Mouse (Mus musculus) neural tube, embryonic 15.5 days (tissue): Measurements from ENCODE around the gene Dpysl5. TPM values are rescaled to one million over a fixed set of nuclear protein-coding genes. Genes with fewer than 3 reads are reported as not detected.

Source experiments
- ATAC-seq: fragments of 200-750 bp; cut with Nextera tagmentation; 2 replicates; pipeline ENCODE4 v1.8.0; 2017; ENCODE audit warnings: mild to moderate bottlenecking, moderate TSS enrichment, moderate library complexity; ENCODE audit not compliant: low FRiP score
- H3K27ac ChIP-seq: fragments of 300-500 bp; sonication (generic); replicated peaks from 2 replicates; pipeline ENCODE4 v1.5.1; 2015; ENCODE audit warnings: mild to moderate bottlenecking, inconsistent platforms
- H3K27me3 ChIP-seq: fragments of 300-500 bp; sonication (generic); replicated peaks from 2 replicates; pipeline ENCODE4 v1.6.1; 2015; ENCODE audit warnings: inconsistent platforms
- H3K36me3 ChIP-seq: fragments of 300-500 bp; sonication (generic); 2 replicates; pipeline ENCODE4 v1.6.1; 2015; ENCODE audit warnings: inconsistent platforms
- H3K4me1 ChIP-seq: fragments of 300-500 bp; sonication (generic); 2 replicates; pipeline ENCODE4 v1.6.1; 2015; ENCODE audit warnings: inconsistent platforms
- H3K4me2 ChIP-seq: fragments of 300-500 bp; sonication (generic); 2 replicates; pipeline ENCODE4 v1.6.1; 2015; ENCODE audit warnings: inconsistent platforms, mild to moderate bottlenecking, moderate library complexity
- H3K4me3 ChIP-seq: fragments of 300-500 bp; sonication (generic); replicated peaks from 2 replicates; pipeline ENCODE4 v1.5.1; 2015; ENCODE audit warnings: mild to moderate bottlenecking, inconsistent platforms
- H3K9ac ChIP-seq: fragments of 300-500 bp; sonication (generic); replicated peaks from 2 replicates; pipeline ENCODE4 v1.6.1; 2015; ENCODE audit warnings: mild to moderate bottlenecking, inconsistent platforms
- H3K9me3 ChIP-seq: fragments of 300-500 bp; sonication (generic); replicated peaks from 2 replicates; pipeline ENCODE4 v1.6.1; 2016; ENCODE audit warnings: inconsistent platforms
- WGBS: fragments of 180-500 bp; shearing (Covaris S2); methylation state at CpG from one replicate; pipeline ENCODE4 v1.1.7; 2015; ENCODE audit warnings: mixed read lengths; 5-methylcytosine and 5-hydroxymethylcytosine counted together
- polyA plus RNA-seq: library from polyadenylated mRNA; unstranded; fragments of >200 nt; fragmentation: Nextera tagmentation; extraction: Ambion mirVana; gene quantifications from 2 replicates; pipeline ENCODE4 v1.2.1, GENCODE M21; 2015

Dpysl5 gene
- polyA plus RNA-seq, 1 experiment from 2014 or later, result 175 TPM

DNA sequence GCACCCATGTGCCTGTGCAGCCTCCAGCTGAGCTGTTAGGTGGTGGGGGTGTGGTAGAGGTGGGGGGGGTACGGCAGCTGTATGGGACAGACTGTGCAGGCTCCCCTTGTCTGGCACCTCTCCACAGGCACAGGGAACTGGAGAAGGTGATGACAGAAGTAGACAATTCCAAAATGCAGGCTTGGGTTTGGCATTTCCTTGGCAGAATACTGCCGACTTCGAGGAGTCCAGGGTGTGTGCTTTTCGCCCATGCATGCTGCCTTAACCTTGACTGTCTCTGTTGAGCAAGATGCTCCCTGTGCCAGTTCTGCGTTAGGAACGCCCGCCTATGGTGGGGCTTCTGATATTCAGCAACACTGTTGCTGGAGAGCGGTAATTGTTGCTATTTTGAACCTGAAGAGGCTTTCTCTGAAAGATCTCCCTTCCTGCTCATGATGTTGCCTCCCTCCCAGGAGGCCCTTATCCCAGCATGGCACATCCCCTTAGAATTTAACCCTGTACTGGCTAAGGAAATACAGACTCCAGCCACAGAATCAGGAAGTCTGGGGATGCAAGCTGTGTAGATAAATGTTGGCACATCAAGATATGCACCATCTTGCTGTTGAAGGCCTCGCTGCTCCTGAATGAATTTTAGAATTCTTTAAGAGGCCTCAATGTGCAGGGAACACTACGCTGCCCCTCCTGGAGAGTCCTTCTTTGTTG lies 26.9 kb downstream of the Dpysl5 start:
- ATAC-seq, result 0 out of 2 replicates have a peak, but pooled peaks have one; percentile 32
- Histone ChIP-seq H3K27me3 (no peaks in the 10 kb centered on the region), H3K4me1 (peaks cover 49% of the 10 kb centered on the region), H3K27ac (peak overlapping the region; percentile 33), H3K9ac (no peak overlapping the region), H3K36me3 (no peaks in the 10 kb centered on the region; the same call in 1 of the 2 replicates), H3K9me3 (no peaks in the 10 kb centered on the region), H3K4me3 (no peak overlapping the region), H3K4me2 (no peak overlapping the region)
- 37% methylated on average over 10 of the region's 10 CpGs for WGBS

DNA sequence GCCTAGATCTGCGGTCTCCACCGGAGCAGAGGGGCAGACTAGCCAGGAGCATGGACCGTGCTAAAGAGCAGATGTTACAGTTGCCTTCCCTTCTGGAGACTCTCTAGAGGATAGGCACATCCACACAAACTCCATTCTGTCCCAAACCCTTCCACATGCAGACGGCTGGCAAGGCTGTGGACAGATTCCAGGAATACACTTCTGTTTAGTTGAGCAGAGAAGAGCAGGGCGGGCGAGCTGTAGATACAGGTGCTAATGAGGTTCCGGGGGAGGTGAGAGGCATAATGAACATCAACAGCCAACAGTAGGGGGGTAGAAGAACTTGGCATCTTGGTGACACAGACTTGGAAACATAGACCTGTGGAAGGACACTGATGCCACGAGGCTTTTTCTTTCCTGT lies 28.2 kb downstream of the Dpysl5 start:
- ATAC-seq, result no peak
- 55% methylated on average over 8 of the region's 8 CpGs for WGBS
- H3K4me1 ChIP-seq, result peaks cover 44% of the 10 kb centered on the region

DNA sequence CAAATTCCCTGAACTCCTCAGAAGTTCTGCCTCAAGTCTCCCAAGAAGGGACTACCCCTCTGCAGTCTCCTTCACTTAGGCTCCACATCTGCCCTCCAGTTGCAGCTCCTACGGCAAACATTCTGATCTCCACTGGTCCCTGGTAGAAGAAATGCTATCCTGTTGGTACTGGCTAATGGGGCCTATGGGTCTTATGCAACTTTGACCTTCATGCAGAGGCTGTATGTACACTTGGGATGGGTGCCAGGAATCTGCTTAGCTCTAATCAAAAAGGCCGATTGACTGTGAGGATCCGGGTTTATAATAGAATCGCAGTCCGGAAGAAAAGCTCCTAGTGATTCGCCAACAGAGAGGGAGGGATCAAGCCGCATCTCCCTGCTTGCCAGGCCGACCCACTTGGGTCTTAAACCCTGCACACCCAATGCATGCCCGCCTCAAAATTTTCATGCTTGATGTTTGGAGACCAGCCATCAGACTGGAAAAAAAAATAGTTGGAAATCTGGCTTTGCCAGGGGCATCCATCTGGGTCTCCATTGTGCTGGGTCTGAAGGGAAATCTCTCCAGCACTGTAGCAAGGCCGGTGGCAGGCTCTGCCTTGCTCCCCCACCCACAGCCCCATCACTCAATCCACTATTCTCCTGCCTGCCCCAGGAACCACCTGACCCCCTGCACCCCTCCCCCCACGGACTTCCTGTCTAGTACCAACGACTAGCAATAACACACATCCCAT lies 38.4 kb downstream of the Dpysl5 start:
- no peak; the same call in 1 of the 2 replicates for ATAC-seq

More for the DNA sequence above, 28.2 kb downstream of the Dpysl5 start:
- no peak overlapping the region for H3K4me3 ChIP-seq
- H3K4me2 ChIP-seq, result no peak overlapping the region
- H3K9ac ChIP-seq, result no peak overlapping the region
- H3K36me3 ChIP-seq, result no peaks in the 10 kb centered on the region; the same call in 1 of the 2 replicates
- no peak overlapping the region for H3K27ac ChIP-seq
- H3K9me3 ChIP-seq, result no peaks in the 10 kb centered on the region
- no peaks in the 10 kb centered on the region for H3K27me3 ChIP-seq

DNA sequence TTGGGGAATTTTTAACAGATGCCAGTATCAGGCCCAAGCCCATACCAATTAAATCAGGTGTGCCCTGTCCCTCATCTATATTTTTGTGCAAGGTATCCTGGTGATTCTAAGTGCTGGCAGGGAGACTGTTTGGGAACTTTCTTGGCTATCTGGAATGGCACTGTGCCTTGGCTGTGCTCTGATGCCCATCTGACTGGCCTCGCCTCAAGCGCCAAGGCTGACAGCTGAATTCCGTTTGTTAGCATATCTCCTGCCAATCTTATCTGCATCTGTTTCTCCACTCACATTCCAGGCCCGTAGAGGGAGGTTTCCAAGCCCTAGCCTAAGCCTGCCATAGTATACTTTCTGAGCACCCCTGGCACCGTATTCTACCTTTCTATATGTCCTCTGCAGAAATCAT lies 39.7 kb downstream of the Dpysl5 start:
- Histone ChIP-seq H3K27me3 (no peaks in the 10 kb centered on the region), H3K36me3 (peaks cover 63% of the 10 kb centered on the region), H3K9ac (no peak overlapping the region), H3K27ac (0 out of 2 replicates have a peak overlapping the region, but pooled peaks have one; percentile 18), H3K4me1 (peaks cover 19% of the 10 kb centered on the region), H3K4me2 (no peak overlapping the region), H3K9me3 (no peaks in the 10 kb centered on the region), H3K4me3 (no peak overlapping the region)
- WGBS, result 81% methylated on average over 5 of the region's 5 CpGs
- ATAC-seq, result no peak

More for the DNA sequence above, 38.4 kb downstream of the Dpysl5 start:
- Histone ChIP-seq H3K27me3 (no peaks in the 10 kb centered on the region), H3K9ac (no peak overlapping the region), H3K36me3 (peaks cover 73% of the 10 kb centered on the region), H3K27ac (peak overlapping the region; percentile 45; the same call in 1 of the 2 replicates), H3K4me3 (no peak overlapping the region), H3K4me2 (no peak overlapping the region), H3K9me3 (no peaks in the 10 kb centered on the region), H3K4me1 (peaks cover 19% of the 10 kb centered on the region)
- WGBS, result 43% methylated on average over 12 of the region's 12 CpGs

DNA sequence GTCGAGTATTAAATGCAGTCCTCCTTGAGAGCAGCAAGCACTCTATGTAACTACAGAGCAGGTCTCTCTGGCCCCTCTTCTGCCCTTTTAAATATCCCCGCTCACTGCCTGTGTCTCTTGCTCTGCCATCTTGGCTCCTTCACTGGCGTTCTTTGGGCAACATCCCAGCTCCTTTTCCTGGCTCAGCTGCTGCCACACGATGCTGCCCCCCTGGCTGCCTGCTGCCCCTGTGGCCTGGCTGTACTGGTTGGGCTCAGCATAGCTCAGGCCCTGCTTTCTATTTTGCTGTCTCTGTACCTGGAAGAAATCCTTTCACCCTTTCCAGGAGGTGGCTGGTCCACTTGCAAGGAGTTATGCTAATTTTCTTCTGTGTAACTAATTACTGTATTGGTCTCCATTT lies 41.8 kb downstream of the Dpysl5 start:
- H3K4me2 ChIP-seq, result no peak overlapping the region
- no peak for ATAC-seq
- H3K27me3 ChIP-seq, result no peaks in the 10 kb centered on the region
- H3K9me3 ChIP-seq, result no peaks in the 10 kb centered on the region
- no peak overlapping the region for H3K27ac ChIP-seq
- 78% methylated on average over 4 of the region's 4 CpGs for WGBS
- no peak overlapping the region for H3K4me3 ChIP-seq
- peaks cover 19% of the 10 kb centered on the region for H3K4me1 ChIP-seq
- peaks cover 44% of the 10 kb centered on the region for H3K36me3 ChIP-seq
- no peak overlapping the region for H3K9ac ChIP-seq

DNA sequence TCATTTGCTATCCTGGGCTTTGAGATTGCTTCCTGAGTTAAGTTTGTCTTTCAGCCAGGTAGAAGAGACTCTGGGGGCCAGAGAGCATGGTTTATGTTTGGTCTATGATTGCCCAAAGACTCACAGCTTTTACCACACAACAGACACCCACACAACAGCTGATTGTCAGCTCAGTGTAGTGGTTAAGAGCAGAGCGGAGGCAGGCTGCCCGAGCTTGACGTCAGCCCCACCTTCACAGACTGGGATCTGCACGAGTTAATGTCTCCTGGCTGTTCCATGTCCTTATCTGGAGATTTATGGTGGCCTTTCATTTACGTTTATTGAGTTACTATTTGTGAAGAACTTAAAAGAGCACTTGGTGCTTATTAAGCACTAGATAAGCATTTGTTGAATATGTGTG lies 43.9 kb downstream of the Dpysl5 start:
- Histone ChIP-seq H3K36me3 (peaks cover 29% of the 10 kb centered on the region), H3K9ac (no peak overlapping the region), H3K4me1 (peaks cover 11% of the 10 kb centered on the region), H3K4me2 (no peak overlapping the region), H3K9me3 (no peaks in the 10 kb centered on the region), H3K27me3 (no peaks in the 10 kb centered on the region), H3K27ac (no peak overlapping the region), H3K4me3 (no peak overlapping the region)
- no peak for ATAC-seq
- 67% methylated on average over 5 of the region's 5 CpGs for WGBS

DNA sequence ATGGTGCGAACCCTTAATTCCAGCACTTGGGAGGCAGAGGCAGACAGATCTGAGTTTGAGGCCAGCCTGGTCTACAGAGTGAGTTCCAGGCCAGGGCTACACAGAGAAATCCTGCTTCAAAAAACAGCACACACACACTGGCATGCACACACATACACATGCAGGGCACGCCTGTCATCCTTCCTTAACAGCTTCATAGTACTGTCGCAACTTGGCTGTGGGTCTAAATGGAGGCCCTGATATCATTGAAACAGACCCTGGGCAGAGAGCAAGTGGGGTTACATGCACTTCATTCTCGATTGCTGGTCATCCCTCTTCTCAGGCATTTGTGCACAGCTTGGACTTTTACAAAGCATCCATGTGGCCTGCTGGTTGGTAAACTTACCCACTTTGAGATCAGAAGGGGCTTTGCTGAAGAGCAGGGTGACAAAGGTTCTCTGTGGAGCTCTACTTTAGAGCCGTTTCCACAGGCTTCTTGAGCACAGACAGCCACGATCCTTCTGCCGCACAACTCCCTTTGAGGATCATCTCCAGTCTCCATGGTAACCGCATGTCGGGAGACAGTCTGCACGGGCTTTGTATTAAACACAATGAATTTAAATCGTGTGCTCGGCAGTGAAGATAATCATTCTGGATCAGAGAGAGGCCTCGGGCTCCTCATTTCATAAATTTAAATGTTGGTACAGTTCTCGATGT lies 51.6 kb downstream of the Dpysl5 start:
- peak; percentile 88 for ATAC-seq
- Histone ChIP-seq H3K9me3 (no peaks in the 10 kb centered on the region), H3K4me1 (peaks cover 45% of the 10 kb centered on the region), H3K36me3 (peaks cover 2% of the 10 kb centered on the region; the same call in 1 of the 2 replicates), H3K9ac (no peak overlapping the region), H3K4me3 (no peak overlapping the region), H3K27ac (peak overlapping the region; percentile 82), H3K27me3 (no peaks in the 10 kb centered on the region), H3K4me2 (peak overlapping the region; percentile 29)
- WGBS, result 28% methylated on average over 14 of the region's 14 CpGs

DNA sequence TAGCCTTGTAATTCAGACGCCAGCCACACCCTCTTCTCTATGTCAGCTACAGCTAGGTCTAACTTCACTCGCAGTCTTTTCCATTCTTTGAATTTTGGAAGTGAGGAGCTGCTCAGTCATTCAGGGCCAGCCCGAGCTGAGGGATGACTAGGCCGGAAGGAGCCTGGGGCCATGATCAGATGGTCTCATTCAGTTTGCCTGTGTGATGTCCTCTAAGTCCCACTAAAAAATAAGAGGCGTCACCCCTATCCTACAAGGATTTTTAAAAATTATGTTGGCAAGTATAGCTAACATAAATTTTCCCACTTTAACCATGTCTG lies 52.1 kb downstream of the Dpysl5 start:
- peaks cover 50% of the 10 kb centered on the region for H3K4me1 ChIP-seq
- WGBS, result 24% methylated on average over 5 of the region's 5 CpGs
- peak; percentile 37 for ATAC-seq

DNA sequence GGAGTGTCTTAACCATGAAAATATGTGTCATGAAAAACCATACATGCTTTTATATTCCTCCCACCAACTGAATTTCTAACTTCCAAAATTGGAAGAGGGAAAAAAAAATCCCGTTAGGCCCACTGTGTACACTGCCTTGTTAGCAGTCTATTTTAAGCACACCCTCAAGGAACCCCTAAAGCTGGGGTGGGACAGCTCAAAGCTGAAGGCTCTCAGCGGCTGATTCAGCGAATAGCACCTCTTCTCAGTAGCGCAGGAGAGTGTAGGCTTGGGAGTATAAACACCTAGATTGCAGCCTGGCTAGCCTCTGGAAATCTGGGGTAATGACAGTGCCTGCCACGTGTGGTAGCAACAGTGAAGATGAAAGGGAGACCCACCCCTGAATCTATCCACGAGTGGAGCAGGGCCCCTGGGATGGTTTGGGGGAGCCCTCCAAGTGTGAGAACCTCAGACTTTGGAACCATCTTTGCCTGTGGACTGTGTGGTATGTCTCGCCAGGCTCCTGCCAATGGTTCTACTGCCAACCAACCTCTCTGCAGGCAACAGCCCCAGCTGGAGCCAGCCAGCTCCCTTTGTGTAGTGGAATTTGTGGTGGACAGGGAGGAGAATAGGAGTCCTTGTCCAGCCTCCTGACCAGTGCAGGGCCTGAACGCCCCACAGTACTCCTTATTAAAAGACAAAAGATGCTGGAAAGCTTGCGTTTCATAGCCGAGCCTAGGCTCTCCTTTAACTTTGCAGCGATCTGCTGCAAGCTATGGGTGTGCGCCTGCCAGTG lies 54.4 kb downstream of the Dpysl5 start:
- Histone ChIP-seq H3K36me3 (peaks cover 8% of the 10 kb centered on the region; the same call in 1 of the 2 replicates), H3K4me3 (no peak overlapping the region), H3K27ac (peak overlapping the region; percentile 39), H3K4me2 (no peak overlapping the region), H3K27me3 (no peaks in the 10 kb centered on the region), H3K9ac (no peak overlapping the region), H3K4me1 (peaks cover 59% of the 10 kb centered on the region), H3K9me3 (no peaks in the 10 kb centered on the region)
- WGBS, result 66% methylated on average over 12 of the region's 12 CpGs
- ATAC-seq, result no peak

More for the DNA sequence above, 52.1 kb downstream of the Dpysl5 start:
- Histone ChIP-seq H3K9me3 (no peaks in the 10 kb centered on the region), H3K4me3 (no peak overlapping the region), H3K27ac (peak overlapping the region; percentile 82), H3K4me2 (peak overlapping the region; percentile 29), H3K27me3 (no peaks in the 10 kb centered on the region), H3K36me3 (peaks cover 2% of the 10 kb centered on the region; the same call in 1 of the 2 replicates), H3K9ac (0 out of 2 replicates have a peak overlapping the region, but pooled peaks have one; percentile 7)

DNA sequence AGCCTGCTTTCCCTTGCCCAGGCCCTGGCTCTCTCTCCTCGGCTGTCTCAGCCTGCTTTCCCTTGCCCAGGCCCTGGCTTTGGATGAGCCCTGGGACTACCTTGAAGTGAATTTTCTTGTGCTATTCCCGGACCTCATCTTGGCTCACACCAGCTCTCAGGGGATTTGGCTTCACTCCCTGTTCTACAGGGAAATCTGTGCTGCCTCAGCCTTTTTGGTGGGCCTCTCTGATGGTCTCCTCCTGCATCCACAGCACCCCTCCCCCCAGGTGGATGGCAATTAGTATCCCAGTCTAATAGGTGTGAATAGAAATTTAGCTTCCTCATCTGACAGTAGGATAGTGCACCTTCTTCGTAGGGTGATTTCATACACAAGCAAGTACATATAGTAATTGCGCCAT lies 56.7 kb downstream of the Dpysl5 start:
- Histone ChIP-seq H3K9me3 (no peaks in the 10 kb centered on the region), H3K4me3 (no peak overlapping the region), H3K27ac (peak overlapping the region; percentile 20), H3K36me3 (peaks cover 8% of the 10 kb centered on the region; the same call in 1 of the 2 replicates), H3K4me1 (peaks cover 59% of the 10 kb centered on the region), H3K4me2 (no peak overlapping the region), H3K9ac (no peak overlapping the region), H3K27me3 (no peaks in the 10 kb centered on the region)
- 57% methylated on average over 4 of the region's 4 CpGs for WGBS
- no peak for ATAC-seq

DNA sequence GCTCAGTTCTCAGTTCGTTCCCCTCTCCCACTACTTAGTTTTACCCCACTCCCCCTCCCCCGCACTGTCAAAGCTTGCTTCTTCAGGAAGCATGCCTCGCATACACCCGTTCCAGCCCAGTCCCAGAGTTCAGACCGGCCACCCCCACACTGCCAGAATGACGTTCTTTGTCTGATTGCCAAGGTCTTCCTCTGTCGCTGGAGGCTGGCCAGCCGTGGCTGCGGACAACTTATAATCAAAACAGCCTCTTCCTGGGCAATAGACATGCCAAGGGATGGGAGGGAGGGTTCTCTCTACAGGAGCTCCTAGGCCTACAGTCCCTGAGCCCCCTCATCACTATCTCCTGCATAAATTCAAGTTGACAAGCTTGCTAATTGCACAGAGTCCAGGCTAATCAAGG lies 57.2 kb downstream of the Dpysl5 start:
- Histone ChIP-seq H3K4me2 (0 out of 2 replicates have a peak overlapping the region, but pooled peaks have one; percentile 3), H3K9me3 (no peaks in the 10 kb centered on the region), H3K27ac (peak overlapping the region; percentile 20; the same call in 1 of the 2 replicates), H3K9ac (no peak overlapping the region), H3K4me1 (peaks cover 56% of the 10 kb centered on the region), H3K27me3 (no peaks in the 10 kb centered on the region), H3K4me3 (no peak overlapping the region), H3K36me3 (peaks cover 8% of the 10 kb centered on the region; the same call in 1 of the 2 replicates)
- peak; percentile 48 for ATAC-seq
- WGBS, result 18% methylated on average over 9 of the region's 9 CpGs
